Mouse (Mus musculus) heart, embryonic 11.5 days (tissue): ENCODE measurements at regions not wholly inside any gene's neighbourhood (a gene's known extent, or its start where the extent isn't known, plus 50 kb on each side); places are given as distances from the start of the nearest gene placed in this dataset.

Experiments used
- ATAC-seq: fragments of 200-750 bp; cut with Nextera tagmentation; replicated peaks from 2 replicates; pipeline ENCODE4 v1.8.0; 2017; ENCODE audit warnings: moderate library complexity; ENCODE audit not compliant: insufficient number of reproducible peaks, low FRiP score, low TSS enrichment
- H3K27ac ChIP-seq: fragments of 300-500 bp; sonication (generic); 2 replicates; pipeline ENCODE4 v1.5.1; 2014; ENCODE audit warnings: mild to moderate bottlenecking, low read depth, low read length
- H3K27me3 ChIP-seq: fragments of 300-500 bp; sonication (generic); 2 replicates; pipeline ENCODE4 v1.6.1; 2014; ENCODE audit warnings: mild to moderate bottlenecking, low read length, mixed read lengths; ENCODE audit not compliant: control insufficient read depth, insufficient read depth
- H3K36me3 ChIP-seq: fragments of 300-500 bp; sonication (generic); 2 replicates; pipeline ENCODE4 v1.6.1; 2014; ENCODE audit warnings: mild to moderate bottlenecking, low read length, moderate library complexity, mixed read lengths; ENCODE audit not compliant: control insufficient read depth, insufficient read depth
- H3K4me1 ChIP-seq: fragments of 300-500 bp; sonication (generic); 2 replicates; pipeline ENCODE4 v1.6.1; 2014; ENCODE audit warnings: low read length; ENCODE audit not compliant: control insufficient read depth, insufficient read depth
- H3K4me2 ChIP-seq: fragments of 300-500 bp; sonication (generic); 2 replicates; pipeline ENCODE4 v1.6.1; 2014; ENCODE audit warnings: mild to moderate bottlenecking, moderate library complexity
- H3K4me3 ChIP-seq: fragments of 300-500 bp; sonication (generic); 2 replicates; pipeline ENCODE4 v1.5.1; 2014; ENCODE audit warnings: low read depth, low read length
- H3K9ac ChIP-seq: fragments of 300-500 bp; sonication (generic); 2 replicates; pipeline ENCODE4 v1.6.1; 2014; ENCODE audit warnings: mild to moderate bottlenecking, low read depth, low read length, moderate library complexity
- H3K9me3 ChIP-seq: fragments of 300-500 bp; sonication (generic); replicated peaks from 2 replicates; pipeline ENCODE4 v1.6.1; 2016; ENCODE audit warnings: low read length; ENCODE audit not compliant: control insufficient read depth
- WGBS: fragments of 180-500 bp; shearing (Covaris S2); extraction: QIAGEN DNeasy Blood & Tissue Kit; methylation state at CpG from one replicate; pipeline ENCODE4 v1.1.7; 2014; ENCODE audit not compliant: insufficient replicate concordance; 5-methylcytosine and 5-hydroxymethylcytosine counted together

DNA sequence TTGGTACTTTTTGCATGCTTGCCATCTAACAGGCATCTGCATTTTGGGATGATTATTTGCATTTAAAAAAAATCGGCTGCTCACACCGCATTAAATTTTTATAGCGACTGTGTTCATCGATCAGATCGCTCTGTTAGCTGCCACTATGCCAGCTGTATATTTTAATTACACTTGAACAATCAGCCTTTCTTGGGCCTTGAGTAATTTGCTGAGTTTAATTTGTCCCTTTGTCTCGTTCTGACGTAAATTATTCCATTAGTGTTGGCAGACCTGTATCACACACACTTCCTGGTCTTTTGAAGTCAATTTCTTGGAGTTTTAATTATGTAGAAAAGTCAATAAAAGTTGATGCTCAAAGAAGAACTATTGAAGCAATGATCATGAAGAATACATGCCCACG lies 167.9 kb upstream of the Igfbp7 start:
- H3K36me3 ChIP-seq = no peaks in the 10 kb centered on the region
- no peaks in the 10 kb centered on the region for H3K9me3 ChIP-seq
- no peak overlapping the region for H3K4me2 ChIP-seq
- no peak overlapping the region for H3K4me3 ChIP-seq
- no peak for ATAC-seq
- H3K27me3 ChIP-seq = no peaks in the 10 kb centered on the region
- no peak overlapping the region for H3K9ac ChIP-seq
- H3K27ac ChIP-seq = no peak overlapping the region
- WGBS = 87% methylated on average over 8 of the region's 8 CpGs
- peaks cover 6% of the 10 kb centered on the region; the same call in 1 of the 2 replicates for H3K4me1 ChIP-seq

GRCm38 (mm10) chr5:77570364-77570763 lies 162.5 kb upstream of the Igfbp7 start:
- Histone ChIP-seq H3K4me2 (no peak overlapping the region), H3K36me3 (no peaks in the 10 kb centered on the region), H3K9ac (no peak overlapping the region), H3K4me3 (no peak overlapping the region), H3K9me3 (no peaks in the 10 kb centered on the region), H3K4me1 (no peaks in the 10 kb centered on the region), H3K27ac (no peak overlapping the region), H3K27me3 (no peaks in the 10 kb centered on the region)
- ATAC-seq = no peak
- 57% methylated on average over 9 of the region's 9 CpGs for WGBS

GRCm38 (mm10) chr5:77568121-77568520 lies 160.3 kb upstream of the Igfbp7 start:
- Histone ChIP-seq H3K4me1 (no peaks in the 10 kb centered on the region), H3K27me3 (no peaks in the 10 kb centered on the region), H3K27ac (no peak overlapping the region), H3K9me3 (no peaks in the 10 kb centered on the region), H3K9ac (no peak overlapping the region), H3K36me3 (no peaks in the 10 kb centered on the region), H3K4me3 (no peak overlapping the region), H3K4me2 (no peak overlapping the region)
- no peak for ATAC-seq
- WGBS = 69% methylated on average over 5 of the region's 5 CpGs

DNA sequence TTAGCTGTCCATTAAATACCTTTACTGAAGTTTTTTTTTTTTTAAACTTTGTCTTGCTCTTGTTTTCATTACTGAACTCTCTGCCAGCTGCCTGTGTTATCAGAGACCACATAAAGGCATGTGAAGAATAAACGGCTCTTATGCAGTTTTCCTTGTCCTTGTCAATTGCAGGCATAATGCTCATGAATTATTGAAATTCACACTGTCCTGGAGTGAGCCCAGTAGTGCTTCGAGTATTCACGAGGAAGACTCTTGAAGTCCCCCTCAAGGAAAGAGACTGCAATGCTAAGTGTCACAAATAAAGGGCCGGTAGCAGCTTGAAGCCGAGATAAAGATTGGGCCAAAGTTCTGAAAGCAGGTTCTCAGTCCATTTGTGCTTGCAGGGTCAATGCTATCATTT lies 144.7 kb upstream of the Igfbp7 start:
- no peak overlapping the region for H3K9ac ChIP-seq
- WGBS = 70% methylated on average over 5 of the region's 5 CpGs
- no peaks in the 10 kb centered on the region for H3K9me3 ChIP-seq
- no peaks in the 10 kb centered on the region for H3K4me1 ChIP-seq
- no peak overlapping the region for H3K4me3 ChIP-seq
- H3K4me2 ChIP-seq = no peak overlapping the region
- H3K27me3 ChIP-seq = no peaks in the 10 kb centered on the region
- no peaks in the 10 kb centered on the region for H3K36me3 ChIP-seq
- no peak for ATAC-seq
- no peak overlapping the region for H3K27ac ChIP-seq

DNA sequence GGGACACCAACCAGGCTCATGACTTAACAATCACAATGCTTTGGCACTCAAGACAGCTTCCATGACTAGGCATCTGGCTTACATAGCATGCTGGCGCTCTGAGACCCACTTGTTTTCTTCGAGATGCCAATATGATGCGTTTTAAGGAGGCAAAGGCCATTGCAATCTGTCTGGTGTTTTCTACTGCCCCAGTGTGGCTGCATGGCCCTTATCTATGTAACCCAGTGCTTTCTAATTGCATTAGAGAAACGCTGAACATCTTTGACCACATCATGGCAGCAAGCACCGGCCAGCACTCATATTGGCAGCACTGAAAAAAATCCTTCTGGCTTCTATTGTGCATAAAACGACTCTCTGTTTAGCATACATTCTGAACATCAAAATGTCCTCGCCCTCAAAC lies 144.2 kb upstream of the Igfbp7 start:
- H3K9ac ChIP-seq = no peak overlapping the region
- no peak overlapping the region for H3K27ac ChIP-seq
- no peaks in the 10 kb centered on the region for H3K4me1 ChIP-seq
- no peak for ATAC-seq
- 85% methylated on average over 7 of the region's 7 CpGs for WGBS
- H3K27me3 ChIP-seq = no peaks in the 10 kb centered on the region
- no peak overlapping the region for H3K4me2 ChIP-seq
- H3K36me3 ChIP-seq = no peaks in the 10 kb centered on the region
- H3K4me3 ChIP-seq = no peak overlapping the region
- H3K9me3 ChIP-seq = no peaks in the 10 kb centered on the region

GRCm38 (mm10) chr5:77546001-77546620 lies 138.3 kb upstream of the Igfbp7 start:
- Histone ChIP-seq H3K9ac (no peak overlapping the region), H3K4me1 (no peaks in the 10 kb centered on the region), H3K4me2 (no peak overlapping the region), H3K36me3 (no peaks in the 10 kb centered on the region), H3K27ac (no peak overlapping the region), H3K4me3 (no peak overlapping the region), H3K9me3 (no peaks in the 10 kb centered on the region), H3K27me3 (no peaks in the 10 kb centered on the region)
- ATAC-seq = no peak
- 62% methylated on average over 13 of the region's 13 CpGs for WGBS

DNA sequence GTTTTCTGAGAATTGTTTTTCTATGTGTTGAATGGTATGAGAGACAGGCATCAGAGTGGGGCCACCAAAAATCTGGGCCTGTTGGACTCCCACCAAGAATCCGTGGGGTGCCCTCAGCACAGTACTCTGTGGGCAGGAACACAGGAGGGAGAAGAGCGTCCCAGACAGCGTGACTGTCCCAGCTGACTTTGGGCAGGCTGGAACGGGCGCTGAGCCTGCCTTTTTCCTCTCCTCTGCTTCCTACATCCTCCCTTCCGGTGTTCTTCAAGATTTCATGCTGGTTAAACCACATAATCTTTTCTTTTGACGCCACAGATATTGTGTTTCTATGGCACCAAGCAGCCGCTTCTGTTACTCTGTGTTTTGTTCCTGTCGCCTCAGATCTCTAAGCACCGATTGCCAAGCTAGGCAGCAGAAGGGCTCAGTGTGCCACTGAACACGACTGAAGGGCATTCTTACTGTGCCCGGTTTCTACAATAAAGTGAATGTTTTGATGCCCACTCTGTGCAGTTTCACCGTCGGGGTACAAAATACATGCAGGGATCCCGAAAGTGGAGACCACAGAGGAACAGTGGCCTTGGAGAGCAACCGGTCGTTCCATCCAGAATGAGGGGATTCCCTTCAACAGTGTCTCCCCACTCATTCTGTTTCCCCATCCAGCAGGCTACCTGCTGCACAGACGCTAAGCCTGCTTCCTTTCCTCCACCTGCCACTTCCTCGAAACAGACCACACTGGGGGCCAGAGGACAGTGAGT lies 124.6 kb upstream of the Igfbp7 start:
- no peak for ATAC-seq
- H3K27ac ChIP-seq = no peak overlapping the region
- 66% methylated on average over 19 of the region's 19 CpGs for WGBS

DNA sequence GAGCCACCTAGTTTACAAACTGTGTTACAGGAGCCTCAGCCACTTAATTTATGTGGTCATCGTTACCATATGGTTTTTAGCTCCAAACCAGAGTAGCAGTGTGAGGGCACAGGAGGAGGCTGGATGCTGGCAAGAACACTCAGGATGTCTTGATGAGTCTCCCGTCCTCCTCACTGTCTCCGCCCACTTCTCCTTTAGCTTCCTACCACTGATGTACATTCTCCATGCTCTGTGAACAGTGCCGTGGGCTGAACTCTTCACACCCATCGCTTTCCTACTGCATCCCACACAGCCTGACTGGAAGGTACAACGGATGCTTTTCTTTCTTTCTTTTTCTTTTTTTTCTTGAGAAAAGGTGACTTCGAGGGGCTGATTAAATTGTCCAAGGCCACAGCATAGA lies 122.5 kb upstream of the Igfbp7 start:
- 84% methylated on average over 7 of the region's 7 CpGs for WGBS
- Histone ChIP-seq H3K4me3 (no peak overlapping the region), H3K36me3 (no peaks in the 10 kb centered on the region), H3K9ac (no peak overlapping the region), H3K27ac (no peak overlapping the region), H3K4me1 (no peaks in the 10 kb centered on the region), H3K27me3 (no peaks in the 10 kb centered on the region), H3K9me3 (no peaks in the 10 kb centered on the region), H3K4me2 (no peak overlapping the region)
- no peak for ATAC-seq

More for the DNA sequence above, 124.6 kb upstream of the Igfbp7 start:
- no peak overlapping the region for H3K4me3 ChIP-seq
- H3K4me2 ChIP-seq = no peak overlapping the region
- no peaks in the 10 kb centered on the region for H3K36me3 ChIP-seq
- no peak overlapping the region for H3K9ac ChIP-seq
- H3K9me3 ChIP-seq = no peaks in the 10 kb centered on the region
- no peaks in the 10 kb centered on the region for H3K27me3 ChIP-seq
- H3K4me1 ChIP-seq = no peaks in the 10 kb centered on the region

DNA sequence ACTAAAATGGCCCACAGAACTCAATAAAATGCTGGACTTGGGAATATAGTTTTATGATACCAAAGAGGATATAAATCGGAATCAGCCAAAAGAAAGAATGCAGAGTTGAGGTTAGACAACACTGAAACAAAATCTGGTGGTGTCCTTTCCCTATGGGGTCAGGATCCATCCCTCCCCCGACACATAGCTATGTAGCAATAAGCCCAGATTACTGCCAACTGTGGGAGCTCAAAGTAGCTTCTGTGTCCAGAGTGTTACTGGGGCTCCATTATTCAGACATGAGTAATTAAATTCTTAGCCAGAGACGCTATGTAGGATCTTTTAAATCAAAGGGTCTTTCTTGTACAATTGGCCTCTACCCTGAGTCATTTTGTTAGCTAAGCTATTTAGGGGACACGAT lies 109.4 kb upstream of the Igfbp7 start:
- Histone ChIP-seq H3K9ac (no peak overlapping the region), H3K27ac (no peak overlapping the region), H3K27me3 (no peaks in the 10 kb centered on the region), H3K36me3 (no peaks in the 10 kb centered on the region), H3K4me2 (no peak overlapping the region), H3K4me1 (peaks cover 5% of the 10 kb centered on the region), H3K4me3 (no peak overlapping the region), H3K9me3 (no peaks in the 10 kb centered on the region)
- 78% methylated on average over 4 of the region's 4 CpGs for WGBS
- no peak for ATAC-seq
